Mouse (Mus musculus) cerebellum, adult 2 months (tissue): ENCODE measurements around the gene Atp2b4.

Experiments used
- CTCF ChIP-seq: fragments of 200-500 bp; IDR thresholded peaks from 2 replicates; pipeline ENCODE4 v1.5.1; 2011; ENCODE audit warnings: low read depth, mild to moderate bottlenecking, control low read depth, low read length, moderate library complexity, borderline replicate concordance; ENCODE audit not compliant: insufficient read depth
- POLR2A ChIP-seq: fragments of 200-500 bp; IDR thresholded peaks from 2 replicates; pipeline ENCODE4 v1.6.1; 2011; ENCODE audit warnings: low read length, control low read depth, borderline replicate concordance; ENCODE audit not compliant: insufficient read depth

GRCm38 (mm10) chr1:133664203-133664970 lies 136.5 kb downstream of the Atp2b4 start:
- TF ChIP-seq CTCF, result no peak
- no peak for TF ChIP-seq POLR2A
